Mouse (Mus musculus) stomach, embryonic 14.5 days (tissue): ENCODE measurements around the gene Cd9. TPM values are rescaled to one million over a fixed set of nuclear protein-coding genes. Genes with fewer than 3 reads are reported as not detected.

ENCODE experiments used
- ATAC-seq: fragments of 200-750 bp; cut with Nextera tagmentation; 2 replicates; pipeline ENCODE4 v1.8.0; 2017; ENCODE audit warnings: low read depth, moderate TSS enrichment; ENCODE audit not compliant: insufficient number of reproducible peaks, insufficient read depth, low FRiP score
- H3K27ac ChIP-seq: fragments of 300-500 bp; sonication (generic); 2 replicates; pipeline ENCODE4 v1.5.1; 2014; ENCODE audit warnings: mild to moderate bottlenecking, low read length, moderate library complexity, mixed read lengths
- H3K27me3 ChIP-seq: fragments of 300-500 bp; sonication (generic); 2 replicates; pipeline ENCODE4 v1.6.1; 2014; ENCODE audit warnings: low read length, control low read depth, mixed read lengths; ENCODE audit not compliant: control insufficient read depth, insufficient read depth
- H3K36me3 ChIP-seq: fragments of 300-500 bp; sonication (generic); 2 replicates; pipeline ENCODE4 v1.6.1; 2014; ENCODE audit warnings: mild to moderate bottlenecking, control low read depth, low read length, moderate library complexity, mixed read lengths; ENCODE audit not compliant: control insufficient read depth, insufficient read depth
- H3K4me1 ChIP-seq: fragments of 300-500 bp; sonication (generic); 2 replicates; pipeline ENCODE4 v1.6.1; 2014; ENCODE audit warnings: low read length, control low read depth, mixed read lengths; ENCODE audit not compliant: control insufficient read depth, insufficient read depth
- H3K4me2 ChIP-seq: fragments of 300-500 bp; sonication (generic); replicated peaks from 2 replicates; pipeline ENCODE4 v1.6.1; 2014; ENCODE audit warnings: low read depth, low read length, control low read depth
- H3K4me3 ChIP-seq: fragments of 300-500 bp; sonication (generic); 2 replicates; pipeline ENCODE4 v1.5.1; 2014; ENCODE audit warnings: low read depth, low read length, control low read depth
- H3K9ac ChIP-seq: fragments of 300-500 bp; sonication (generic); replicated peaks from 2 replicates; pipeline ENCODE4 v1.6.1; 2014; ENCODE audit warnings: low read depth, mild to moderate bottlenecking, control low read depth, low read length, moderate library complexity, mixed read lengths
- H3K9me3 ChIP-seq: fragments of 300-500 bp; sonication (generic); 2 replicates; pipeline ENCODE4 v1.6.1; 2016; ENCODE audit warnings: low read depth, low read length, control low read depth; ENCODE audit not compliant: control insufficient read depth
- WGBS: fragments of 180-500 bp; shearing (Covaris S2); extraction: QIAGEN DNeasy Blood & Tissue Kit; methylation state at CpG from one replicate; pipeline ENCODE4 v1.1.7; 2014; 5-methylcytosine and 5-hydroxymethylcytosine counted together
- polyA plus RNA-seq: library from polyadenylated mRNA; unstranded; fragments of >200 nt; fragmentation: Nextera tagmentation; extraction: Ambion mirVana; gene quantifications from 2 replicates; pipeline ENCODE4 v1.2.1, GENCODE M21; 2014

Cd9 gene
- polyA plus RNA-seq, 1 experiment from 2014 or later, result 286 TPM

- Histone ChIP-seq H3K27me3 (no peaks in the 10 kb centered on the region), H3K9ac (no peak overlapping the region), H3K4me2 (no peak overlapping the region), H3K27ac (no peak overlapping the region), H3K9me3 (no peaks in the 10 kb centered on the region), H3K36me3 (no peaks in the 10 kb centered on the region), H3K4me3 (no peak overlapping the region), H3K4me1 (peaks cover 5% of the 10 kb centered on the region; the same call in 1 of the 2 replicates)
- ATAC-seq, result no peak
Observed at GRCm38 (mm10) chr6:125510645-125511044, 16.1 kb upstream of the Cd9 start.

- no peaks in the 10 kb centered on the region for H3K36me3 ChIP-seq
- H3K9ac ChIP-seq, result no peak overlapping the region
- WGBS, result 72% methylated on average over 3 of the region's 3 CpGs
- H3K4me3 ChIP-seq, result no peak overlapping the region
- no peaks in the 10 kb centered on the region for H3K9me3 ChIP-seq
- ATAC-seq, result no peak
- H3K4me1 ChIP-seq, result no peaks in the 10 kb centered on the region
- H3K27me3 ChIP-seq, result no peaks in the 10 kb centered on the region
- no peak overlapping the region for H3K27ac ChIP-seq
- no peak overlapping the region for H3K4me2 ChIP-seq
Observed at GRCm38 (mm10) chr6:125509783-125510182, 15.2 kb upstream of the Cd9 start.

- H3K27me3 ChIP-seq, result no peaks in the 10 kb centered on the region
- no peak overlapping the region for H3K4me3 ChIP-seq
- no peak overlapping the region for H3K9ac ChIP-seq
- ATAC-seq, result no peak
- WGBS, result 92% methylated on average over 4 of the region's 4 CpGs
- H3K4me2 ChIP-seq, result no peak overlapping the region
- H3K4me1 ChIP-seq, result no peaks in the 10 kb centered on the region
- no peaks in the 10 kb centered on the region for H3K9me3 ChIP-seq
- H3K36me3 ChIP-seq, result no peaks in the 10 kb centered on the region
- no peak overlapping the region for H3K27ac ChIP-seq
Observed at GRCm38 (mm10) chr6:125506427-125506826, 11.8 kb upstream of the Cd9 start.

GRCm38 (mm10) chr6:125504622-125505355 lies 10.2 kb upstream of the Cd9 start:
- Histone ChIP-seq H3K4me3 (no peak overlapping the region), H3K9ac (no peak overlapping the region), H3K4me1 (no peaks in the 10 kb centered on the region), H3K27me3 (no peaks in the 10 kb centered on the region), H3K9me3 (no peaks in the 10 kb centered on the region), H3K36me3 (no peaks in the 10 kb centered on the region), H3K4me2 (no peak overlapping the region), H3K27ac (no peak overlapping the region)
- WGBS, result 32% methylated on average over 3 of the region's 3 CpGs
- ATAC-seq, result no peak

GRCm38 (mm10) chr6:125503186-125503802 lies 8.7 kb upstream of the Cd9 start:
- H3K27ac ChIP-seq, result no peak overlapping the region
- no peak for ATAC-seq
- H3K36me3 ChIP-seq, result no peaks in the 10 kb centered on the region
- H3K27me3 ChIP-seq, result no peaks in the 10 kb centered on the region
- H3K4me3 ChIP-seq, result no peak overlapping the region
- H3K9ac ChIP-seq, result no peak overlapping the region
- H3K9me3 ChIP-seq, result no peaks in the 10 kb centered on the region
- no peak overlapping the region for H3K4me2 ChIP-seq
- 86% methylated on average over 11 of the region's 11 CpGs for WGBS
- no peaks in the 10 kb centered on the region for H3K4me1 ChIP-seq

GRCm38 (mm10) chr6:125498062-125498461 lies 3.5 kb upstream of the Cd9 start:
- no peaks in the 10 kb centered on the region for H3K36me3 ChIP-seq

GRCm38 (mm10) chr6:125496417-125496816 lies 1.8 kb upstream of the Cd9 start:
- no peak for ATAC-seq
- Histone ChIP-seq H3K4me1 (peaks cover 5% of the 10 kb centered on the region; the same call in 1 of the 2 replicates), H3K27me3 (no peaks in the 10 kb centered on the region), H3K4me2 (no peak overlapping the region), H3K9me3 (no peaks in the 10 kb centered on the region), H3K9ac (no peak overlapping the region), H3K4me3 (no peak overlapping the region), H3K36me3 (no peaks in the 10 kb centered on the region), H3K27ac (no peak overlapping the region)
- 87% methylated on average over 12 of the region's 12 CpGs for WGBS

More at GRCm38 (mm10) chr6:125498062-125498461, 3.5 kb upstream of the Cd9 start:
- Histone ChIP-seq H3K9me3 (no peaks in the 10 kb centered on the region), H3K4me2 (no peak overlapping the region), H3K27ac (no peak overlapping the region), H3K27me3 (no peaks in the 10 kb centered on the region), H3K4me3 (no peak overlapping the region), H3K4me1 (no peaks in the 10 kb centered on the region), H3K9ac (no peak overlapping the region)
- no peak for ATAC-seq
- WGBS, result 40% methylated on average over 5 of the region's 5 CpGs

GRCm38 (mm10) chr6:125495361-125495760 lies 770 bp upstream of the Cd9 start:
- no peaks in the 10 kb centered on the region for H3K27me3 ChIP-seq
- H3K9ac ChIP-seq, result peak overlapping the region; percentile 30; the same call in 1 of the 2 replicates
- 59% methylated on average over 9 of the region's 9 CpGs for WGBS
- no peak for ATAC-seq
- no peaks in the 10 kb centered on the region for H3K9me3 ChIP-seq
- peak overlapping the region; percentile 85 for H3K4me2 ChIP-seq
- no peak overlapping the region for H3K27ac ChIP-seq
- peaks cover 5% of the 10 kb centered on the region; the same call in 1 of the 2 replicates for H3K4me1 ChIP-seq
- no peaks in the 10 kb centered on the region for H3K36me3 ChIP-seq
- H3K4me3 ChIP-seq, result no peak overlapping the region
